Mouse (Mus musculus) gastrocnemius, postnatal 4 days (tissue): Measurements from ENCODE around the gene Gm49342. TPM values are rescaled to one million over a fixed set of nuclear protein-coding genes. Genes with fewer than 3 reads are reported as not detected.
A peak's percentile ranks its signal among the peaks of the same experiment; 100 is the strongest.
"Not testable (repeated sequence)": the region's sequence is repeated elsewhere in the genome, so short reads cannot be mapped to it uniquely, and the experiment has no call there.

ENCODE experiments used
- DNase-seq, 2 experiments: peaks; one replicate each; pipeline ENCODE4 v3.0.0; 2021 to 2022; ENCODE audit warnings: low spot score in 2 of 2, mixed read lengths in 2 of 2
- long read RNA-seq, 2 experiments: library from polyadenylated mRNA; stranded (forward); transcript quantifications; one replicate each; pipeline ENCODE4 v2.0.0; 2021
- total RNA-seq, 2 experiments: library from RNA; stranded (reverse); gene quantifications; 2 replicates each; pipeline ENCODE4 v1.2.3; 2021

Gene Gm49342
- 1 to 10 TPM; 7.9 to 8.5 TPM for total RNA-seq
- long read RNA-seq, experiment 1, partial matches to known transcripts, result 0 of 1 reads
- long read RNA-seq, experiment 1, other reads (novel, unspliced or antisense), result 1 of 1 reads
- long read RNA-seq, experiment 2, result 0 reads

DNA sequence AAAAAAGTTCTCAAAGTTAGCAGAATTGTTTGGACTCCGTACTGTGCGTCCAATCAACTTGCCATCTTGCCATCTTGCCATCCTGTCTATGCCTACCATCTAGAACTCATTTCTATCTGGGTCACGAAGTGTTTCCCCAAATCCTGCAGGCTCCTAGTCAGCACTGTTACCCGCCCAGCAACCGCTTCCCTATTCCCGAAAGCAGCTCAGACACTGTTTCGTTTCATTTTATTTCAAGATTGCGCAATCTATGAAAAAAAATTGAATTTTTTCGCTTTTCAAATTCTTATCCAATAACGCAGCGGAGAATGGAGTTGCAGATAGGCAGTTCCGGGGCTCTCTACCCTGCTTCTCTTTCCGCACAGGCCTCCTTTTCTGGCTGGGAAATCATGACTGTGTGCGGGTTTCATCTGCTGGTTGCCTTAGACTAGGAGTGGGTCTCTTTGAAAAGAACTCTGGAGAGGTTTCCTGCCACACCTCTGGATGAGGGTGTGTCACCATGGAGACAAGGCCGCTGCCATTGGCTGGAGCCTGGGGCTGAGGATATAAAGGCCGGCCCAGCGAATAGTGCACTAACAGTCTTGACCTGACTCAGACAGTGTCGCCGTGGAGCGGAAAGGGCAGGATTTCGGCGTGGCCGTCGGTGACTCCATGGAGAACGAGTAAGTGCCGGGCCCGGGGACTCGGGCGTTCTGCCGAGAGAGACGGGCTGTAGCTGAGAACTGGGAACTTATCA is at the start of gene Gm49342:
TSS of gene Gm49342 (plus strand) at position 586 of the 736 bp plus-strand sequence.
- DNase-seq, result peak; percentile 91 to 95

DNA sequence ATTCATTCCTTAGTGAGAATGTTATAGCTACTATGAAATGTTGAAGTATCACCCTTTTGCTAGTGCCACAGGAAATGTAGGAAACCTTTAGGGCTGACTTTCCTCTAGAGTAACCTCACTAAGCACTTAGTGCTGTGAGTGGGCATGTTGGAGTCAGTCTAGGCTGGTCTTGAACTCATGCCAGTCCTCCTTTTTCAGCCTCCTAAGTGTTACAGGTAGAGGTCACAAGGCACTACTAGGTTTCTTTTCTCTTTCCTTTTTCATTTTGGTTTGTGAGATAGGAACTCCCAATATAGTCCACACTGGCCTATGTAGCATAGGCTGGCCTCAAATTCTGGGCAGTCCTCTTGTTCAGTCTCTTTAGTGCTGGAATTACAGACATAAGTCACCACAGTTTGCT is 48.9 kb upstream of the Gm49342 start:
- DNase-seq, result no peak

DNA sequence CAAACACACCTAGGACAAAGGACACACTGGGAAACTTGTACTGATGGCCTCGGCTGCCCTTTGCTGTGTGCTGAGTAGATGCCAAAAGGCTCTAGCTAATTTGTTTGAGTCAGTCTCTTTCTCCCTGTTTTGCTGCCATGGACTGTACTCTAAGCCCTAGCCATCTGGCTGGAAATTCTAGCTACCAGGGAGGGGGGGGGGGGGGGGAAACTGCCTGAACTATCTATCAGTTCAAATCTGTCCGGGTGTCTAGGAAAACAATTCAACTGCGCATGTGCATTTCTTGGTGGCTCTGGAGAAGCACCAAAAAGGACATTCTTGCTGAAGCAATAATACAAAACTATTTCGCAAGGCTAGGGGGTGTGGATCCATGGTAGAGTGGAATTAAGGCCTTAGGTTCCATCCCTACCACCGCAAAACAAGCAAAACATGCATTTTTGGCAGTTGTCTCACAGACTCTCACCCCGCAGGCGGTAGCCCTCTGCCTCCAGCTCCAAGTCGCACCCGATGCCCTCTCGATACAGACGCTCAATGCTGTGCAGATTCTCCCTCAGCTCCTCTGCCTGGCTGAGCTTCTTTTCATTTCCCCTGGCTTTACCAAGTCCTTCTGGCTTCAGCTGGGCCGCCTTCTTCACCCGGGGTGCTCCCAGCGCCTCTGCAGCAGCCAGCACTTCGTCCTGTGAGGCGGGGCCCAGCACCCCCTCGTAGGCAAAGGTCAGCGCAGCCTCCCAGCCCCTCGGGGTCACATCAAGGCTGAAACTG is 48.2 kb upstream of the Gm49342 start:
- peak in 1 of 2 experiments; percentile 17 for DNase-seq

DNA sequence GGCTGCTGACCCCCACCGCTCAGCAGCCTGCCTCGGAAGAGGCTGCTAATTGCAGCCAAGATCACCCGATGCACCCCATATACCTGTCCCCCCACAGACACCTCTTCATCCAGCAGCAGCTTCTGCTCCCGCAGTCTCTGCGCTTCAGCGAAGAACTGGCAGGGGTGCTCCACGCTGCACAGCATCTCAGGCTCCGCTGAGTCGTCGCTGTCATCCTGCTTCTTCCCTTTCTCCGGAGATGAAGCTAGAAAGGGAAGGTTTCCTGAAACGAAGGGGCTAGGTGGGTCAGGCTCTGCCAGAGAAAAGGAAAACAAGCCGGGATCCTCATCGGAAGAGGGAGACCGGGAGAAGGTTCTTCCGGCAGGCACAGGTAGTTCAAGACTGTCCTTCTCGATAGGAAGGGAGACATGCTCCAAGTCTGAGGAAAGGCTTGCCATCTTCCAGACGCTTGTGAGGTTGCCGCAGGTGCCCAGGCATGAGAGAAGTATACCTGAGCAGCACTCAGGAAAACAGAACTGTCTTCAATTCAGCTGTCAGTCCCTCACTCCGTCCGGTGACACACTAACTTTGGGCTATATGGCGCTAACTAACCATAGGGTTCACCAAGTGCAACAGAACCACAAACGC is 47.5 kb upstream of the Gm49342 start:
- peak in 1 of 2 experiments; percentile 16 for DNase-seq

DNA sequence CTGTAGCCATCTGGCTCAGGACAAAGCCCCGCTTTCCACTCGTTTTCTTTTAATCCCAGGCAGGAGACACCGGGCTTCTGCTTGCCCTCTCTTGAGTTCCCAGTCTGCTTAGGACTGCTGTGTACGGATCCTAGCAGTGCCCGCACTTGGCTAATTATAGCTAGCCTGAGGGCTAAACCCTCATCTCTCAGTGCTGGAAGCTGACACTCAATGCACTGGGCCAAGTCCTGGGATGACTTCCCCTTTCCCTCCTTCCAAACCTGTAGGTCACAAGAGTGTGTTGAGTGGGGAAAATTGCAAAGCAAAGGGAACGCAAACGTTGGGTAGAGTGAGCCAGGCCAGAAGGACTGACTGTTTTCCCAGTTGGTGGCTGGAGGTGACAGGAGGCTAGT is 46.9 kb upstream of the Gm49342 start, which contains the start of gene Klhl33:
TSS of gene Klhl33 (minus strand) at position 134 of the 392 bp plus-strand sequence.
- no peak for DNase-seq

DNA sequence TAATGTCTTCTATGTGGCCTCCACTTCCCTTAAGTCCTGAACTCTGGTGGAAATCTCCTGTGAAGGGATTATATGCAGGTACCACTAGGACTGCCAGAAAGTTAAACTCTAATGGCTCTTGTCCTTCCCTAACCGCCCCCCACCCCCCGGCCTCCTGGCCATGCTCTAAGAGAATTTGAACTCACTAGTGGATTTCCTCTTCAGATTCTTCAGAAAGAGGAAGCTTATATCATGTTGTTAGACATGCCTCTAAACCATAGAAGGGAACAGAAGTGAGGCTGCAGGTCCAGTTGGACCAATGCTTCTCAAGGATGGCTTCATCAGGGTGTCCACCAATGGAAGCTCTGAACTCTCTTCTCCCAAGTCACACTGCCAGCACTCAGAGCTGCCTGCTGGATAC is 46.3 kb upstream of the Gm49342 start:
- DNase-seq, result not testable (repeated sequence)

DNA sequence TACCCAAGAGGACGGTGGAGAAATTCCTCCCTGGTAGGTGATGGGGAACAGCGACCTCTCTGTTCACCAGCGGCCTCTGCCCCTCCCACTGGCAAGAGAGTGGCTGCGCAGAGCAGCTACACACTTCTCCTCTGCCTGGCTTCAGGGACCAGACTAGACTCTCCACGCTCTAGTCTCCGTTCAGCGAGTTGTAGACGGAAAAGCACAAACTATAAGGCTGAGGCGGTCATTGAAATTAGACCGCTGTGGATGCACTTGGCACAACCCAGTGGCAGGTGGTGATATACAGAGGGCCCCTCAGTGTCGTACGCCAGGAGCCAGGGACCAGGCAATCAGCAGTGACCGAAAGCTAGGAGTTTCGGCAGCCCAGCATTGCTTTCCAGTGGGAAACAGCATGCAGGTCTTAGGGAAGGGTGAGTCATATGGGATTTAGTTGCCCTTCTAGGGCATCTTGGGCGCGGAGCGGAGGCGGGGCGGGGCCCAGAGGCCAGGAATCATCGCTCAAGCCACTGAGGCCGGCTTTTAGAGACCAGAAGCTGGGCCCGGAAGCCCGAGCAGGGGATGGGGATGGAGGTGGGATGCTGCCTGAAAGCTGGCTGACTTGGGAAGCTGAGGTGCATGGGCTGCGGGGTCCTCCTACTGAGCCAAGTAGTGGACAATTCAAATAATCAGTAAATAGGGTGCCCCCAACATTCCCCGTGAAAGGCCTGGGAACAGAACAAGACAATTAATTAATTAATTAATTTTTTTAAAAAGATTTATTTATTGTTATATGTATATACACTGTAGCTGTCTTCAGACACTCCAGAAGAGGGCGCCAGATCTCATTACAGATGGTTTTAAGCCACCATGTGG is 40.1 kb upstream of the Gm49342 start:
- peak in 1 of 2 experiments; percentile 29 for DNase-seq

DNA sequence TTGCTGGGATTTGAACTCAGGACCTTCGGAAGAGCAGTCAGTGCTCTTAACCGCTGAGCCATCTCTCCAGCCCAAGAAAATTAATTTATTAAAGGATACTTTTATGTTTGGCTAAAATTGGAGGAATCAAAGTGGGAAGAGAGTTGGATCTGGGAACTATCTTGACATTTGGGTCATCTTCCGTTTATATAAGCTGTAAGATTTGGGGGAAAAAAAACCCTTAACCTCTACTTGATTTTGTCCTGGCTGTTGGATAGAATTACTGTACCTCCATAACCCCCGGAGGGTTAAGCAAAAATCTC is 39.5 kb upstream of the Gm49342 start:
- DNase-seq, result no peak

DNA sequence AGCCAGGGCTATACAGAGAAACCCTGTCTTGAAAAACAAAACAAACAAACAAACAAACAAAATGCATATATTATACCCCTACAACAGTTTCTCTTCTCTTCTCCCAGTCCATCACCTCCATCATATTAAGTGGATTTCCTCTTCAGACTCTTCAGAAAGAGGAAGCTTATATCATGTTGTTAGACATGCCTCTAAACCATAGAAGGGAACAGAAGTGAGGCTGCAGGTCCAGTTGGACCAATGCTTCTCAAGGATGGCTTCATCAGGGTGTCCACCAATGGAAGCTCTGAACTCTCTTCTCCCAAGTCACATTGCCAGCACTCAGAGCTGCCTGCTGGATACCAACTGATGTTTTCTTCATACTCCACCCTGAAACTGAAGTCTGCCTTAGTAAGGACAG is 39.0 kb upstream of the Gm49342 start:
- not testable (repeated sequence) for DNase-seq

DNA sequence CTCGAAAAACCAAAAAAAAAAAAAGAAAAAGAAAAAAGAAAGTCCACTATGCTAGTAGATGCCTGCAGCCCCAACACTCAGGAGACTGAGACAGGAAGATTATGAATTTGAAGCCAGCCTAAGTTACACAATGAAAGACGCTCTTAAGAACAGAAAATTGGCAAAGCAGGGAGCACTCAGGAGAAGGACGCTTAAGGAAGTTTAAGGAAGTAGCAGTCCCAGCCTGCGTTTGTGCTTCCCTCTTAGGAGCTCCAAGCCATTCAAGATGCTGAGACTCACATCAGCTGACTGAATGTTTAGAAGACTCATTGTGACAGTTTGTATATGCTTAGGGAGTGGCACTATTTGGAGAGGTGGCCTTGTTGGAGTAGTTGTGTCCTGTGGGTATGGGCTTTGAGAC is 36.2 kb upstream of the Gm49342 start:
- DNase-seq, result no peak

DNA sequence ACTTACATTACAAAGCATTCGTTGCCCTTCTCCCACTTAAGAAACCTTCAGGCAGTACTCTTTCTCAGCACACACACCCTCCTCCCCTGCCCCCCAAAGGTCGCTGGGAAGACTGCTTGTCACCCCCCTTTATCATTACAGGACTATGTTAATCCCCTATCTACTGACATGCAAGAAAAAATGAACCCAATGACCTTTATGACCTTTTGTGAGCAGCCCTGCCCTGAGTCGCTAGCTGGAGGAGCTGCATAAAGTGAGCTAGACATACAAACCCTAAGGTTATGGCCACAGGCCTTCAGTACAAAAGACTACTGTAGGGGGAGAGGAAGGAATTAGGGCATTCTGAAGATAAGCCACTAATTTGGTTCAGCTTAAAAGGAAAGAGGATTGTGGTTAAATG is 33.0 kb upstream of the Gm49342 start:
- no peak for DNase-seq

DNA sequence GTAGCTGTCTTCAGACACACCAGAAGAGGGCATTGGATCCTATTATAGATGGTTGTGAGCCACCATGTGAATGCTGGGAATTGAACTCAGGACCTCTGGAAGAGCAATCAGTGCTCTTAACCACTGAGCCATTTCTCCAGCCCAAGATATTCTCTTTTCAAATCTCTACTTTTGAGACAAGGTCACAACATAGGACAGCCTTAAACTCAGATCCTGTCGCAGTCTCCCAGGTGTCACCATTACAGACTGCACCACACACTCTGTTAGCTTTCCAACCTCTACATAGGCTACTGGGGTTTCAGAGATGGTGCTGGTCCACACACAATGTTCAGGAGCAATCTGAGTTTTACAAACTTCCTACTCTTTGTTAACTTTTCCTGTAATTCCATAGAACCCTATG is 20.9 kb upstream of the Gm49342 start:
- not testable (repeated sequence) for DNase-seq

DNA sequence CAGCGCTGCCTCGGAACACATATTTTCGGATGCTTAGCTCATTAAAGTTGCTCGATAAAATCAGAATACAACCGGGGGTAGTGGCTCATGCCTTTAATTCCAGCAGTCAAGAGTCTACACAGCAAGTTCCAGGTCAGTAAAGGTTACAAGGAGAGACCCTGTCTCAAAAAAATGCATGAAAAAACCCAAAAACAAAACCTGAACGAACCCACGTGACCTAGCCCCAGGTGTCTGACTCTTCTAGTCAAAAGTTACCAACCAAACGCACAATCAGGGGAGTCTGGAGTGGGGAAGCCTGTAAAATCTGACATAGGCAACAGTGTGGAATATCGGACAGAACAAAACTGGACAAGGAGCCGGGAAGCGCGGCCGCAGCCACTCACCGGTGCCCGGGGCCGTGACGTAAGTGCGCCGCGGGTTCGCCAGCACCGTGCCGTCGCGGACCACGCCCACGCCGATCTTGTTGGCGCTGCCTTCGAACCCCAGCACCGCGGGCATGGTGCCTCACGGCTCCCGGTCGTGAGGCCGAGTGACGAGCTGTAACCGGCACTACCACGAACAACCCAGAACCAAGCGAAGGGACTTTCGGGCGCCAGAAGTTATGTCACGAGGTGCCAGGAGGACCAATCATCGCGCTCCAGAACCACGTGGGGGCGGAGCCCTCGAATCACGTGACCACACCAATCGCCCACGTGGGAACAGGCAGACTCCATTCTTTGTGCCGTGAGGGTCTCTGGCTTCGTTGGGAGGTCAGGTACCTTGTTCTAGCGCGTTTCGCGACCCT is 19.8 kb upstream of the Gm49342 start, which contains the start of the genes Osgep and Apex1:
TSS of gene Osgep (minus strand) at position 613 of the 784 bp plus-strand sequence.
TSS of gene Apex1 (plus strand) at position 688 of the 784 bp plus-strand sequence.
- peak; percentile 91 to 96 for DNase-seq

DNA sequence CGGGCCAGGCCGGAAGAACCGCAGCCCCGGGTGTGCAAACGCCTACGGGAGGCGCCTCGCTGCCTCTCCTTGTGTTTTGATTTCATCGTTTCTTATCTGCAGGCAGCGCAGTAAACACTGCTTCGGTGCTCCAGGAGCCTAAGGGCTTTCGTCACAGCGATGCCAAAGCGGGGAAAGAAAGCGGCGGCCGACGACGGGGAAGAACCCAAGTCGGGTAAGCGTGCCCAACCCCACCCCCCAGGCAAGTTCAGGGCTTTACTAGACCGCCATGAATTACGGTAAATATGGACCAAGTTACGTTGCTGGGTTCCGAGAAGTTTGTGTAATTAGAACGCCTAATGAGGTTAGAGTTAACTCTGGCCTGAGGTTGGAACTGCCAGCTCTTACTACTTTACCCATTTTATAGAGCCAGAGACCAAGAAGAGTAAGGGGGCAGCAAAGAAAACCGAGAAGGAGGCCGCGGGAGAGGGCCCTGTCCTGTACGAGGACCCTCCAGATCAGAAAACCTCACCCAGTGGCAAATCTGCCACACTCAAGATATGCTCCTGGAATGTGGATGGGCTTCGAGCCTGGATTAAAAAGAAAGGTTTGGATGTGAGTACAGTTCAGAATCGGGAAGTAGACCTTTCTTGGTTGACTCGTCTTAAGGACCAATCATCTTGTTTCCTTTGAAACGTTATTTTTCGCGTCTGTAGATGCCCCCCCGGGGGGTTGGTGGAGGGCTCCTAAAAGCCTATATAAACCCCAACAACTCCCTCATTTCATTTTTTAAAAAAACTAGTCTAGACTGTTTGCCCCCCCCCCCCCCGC is 19.0 kb upstream of the Gm49342 start:
- no peak for DNase-seq

DNA sequence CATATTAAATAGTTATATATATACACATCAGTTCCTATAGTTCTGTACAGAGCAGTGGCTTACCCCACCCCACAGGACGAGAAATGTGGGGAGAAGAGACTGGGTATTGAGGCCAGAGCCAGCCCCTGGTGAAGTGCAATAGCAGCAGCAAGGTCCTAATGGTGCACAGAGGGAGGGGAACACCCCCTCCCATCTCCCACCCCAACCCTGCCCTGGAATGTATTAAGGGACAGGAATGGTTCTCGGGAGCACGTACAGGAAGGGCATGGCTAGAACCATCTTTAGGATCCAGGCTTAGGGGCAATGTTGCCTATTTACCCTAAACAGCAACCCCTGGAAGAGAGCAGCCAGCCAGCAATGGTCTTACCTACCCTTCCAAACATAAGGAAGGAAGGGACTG is 17.0 kb upstream of the Gm49342 start:
- no peak for DNase-seq

DNA sequence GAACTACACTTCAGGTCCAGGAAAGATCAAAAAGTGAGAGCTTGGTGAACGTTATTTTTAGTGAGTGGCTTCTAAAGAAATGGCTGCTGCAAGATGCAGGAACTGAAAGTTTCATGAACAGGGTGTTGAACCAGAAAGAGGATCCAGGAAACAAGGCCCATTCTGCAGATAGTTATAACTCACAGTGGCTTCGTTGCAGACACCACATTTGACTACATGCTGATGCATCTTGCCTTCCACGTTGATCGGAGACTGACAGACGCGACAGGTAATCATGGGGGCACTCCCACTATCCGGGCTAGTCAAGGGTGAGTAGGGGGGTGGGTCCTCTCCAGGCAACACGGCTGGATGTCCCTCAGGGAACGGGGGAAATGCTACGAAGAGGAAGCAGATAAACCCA is 14.4 kb upstream of the Gm49342 start:
- no peak for DNase-seq

DNA sequence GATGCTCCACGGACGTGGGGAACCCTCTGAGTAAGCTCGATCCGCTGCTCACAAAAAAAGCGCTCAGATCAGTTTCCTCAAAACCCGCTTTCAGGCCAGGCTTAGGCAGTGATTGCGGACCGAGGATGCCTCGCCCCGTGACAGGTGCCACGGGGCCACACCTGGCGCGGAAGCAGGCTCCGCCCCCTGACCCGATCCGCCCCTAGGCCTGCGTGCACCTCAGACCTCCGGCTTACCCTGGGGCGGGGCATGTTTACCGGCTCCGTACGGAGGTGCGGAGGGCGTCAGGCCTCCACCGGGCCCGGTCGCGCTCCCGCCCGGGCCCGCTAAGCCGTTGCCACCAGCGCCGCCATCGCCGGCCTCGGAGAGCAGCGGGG is 14.0 kb upstream of the Gm49342 start:
- DNase-seq, result no peak

DNA sequence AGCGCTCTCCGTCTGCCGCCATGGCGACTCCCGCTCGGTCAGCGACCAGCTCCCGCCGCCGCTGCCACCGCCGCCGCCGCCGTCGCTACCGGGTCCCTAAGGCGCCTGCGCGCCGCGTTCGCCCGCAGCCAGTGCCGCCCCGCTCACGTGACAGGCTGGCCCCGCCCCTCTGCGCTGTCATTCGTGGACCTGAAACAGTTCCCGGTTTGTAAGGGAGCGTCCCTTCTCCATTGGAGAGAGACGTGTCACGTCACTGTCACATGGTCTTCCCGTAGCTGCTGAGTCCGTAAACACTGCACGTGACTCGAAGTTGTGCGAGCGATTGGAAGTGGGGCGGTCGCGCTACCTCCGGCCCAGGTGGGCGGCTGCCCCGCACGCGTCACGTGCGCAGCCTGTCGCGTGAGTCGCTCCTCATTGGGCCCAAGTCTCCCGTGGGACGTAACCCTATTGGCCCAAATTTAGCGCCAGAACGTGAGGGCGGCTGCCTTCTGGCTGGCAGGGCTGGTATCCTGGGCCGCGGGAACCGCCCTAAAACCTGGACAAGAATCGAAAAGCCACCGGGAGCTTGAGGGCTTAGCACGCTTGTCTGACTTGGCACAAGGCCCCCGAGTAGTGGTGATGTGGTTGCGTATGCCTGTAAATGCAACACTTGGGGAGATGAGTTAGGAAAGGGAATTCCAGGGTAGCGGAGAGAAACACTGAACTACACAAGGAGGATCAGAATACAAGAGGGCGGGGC is 13.4 kb upstream of the Gm49342 start, which contains the start of the genes Pip4p1 and Pnp:
TSS of gene Pip4p1 (minus strand) at position 103 of the 739 bp plus-strand sequence.
TSS of gene Pnp (plus strand) at position 329 of the 739 bp plus-strand sequence.
- DNase-seq, result peak; percentile 98 to 99
